Mouse (Mus musculus) naive thymus-derived CD4-positive, alpha-beta T cell, adult 2 months (primary cell): ENCODE data around the gene Ube2q2.
"Not testable (repeated sequence)": the region's sequence is repeated elsewhere in the genome, so short reads cannot be mapped to it uniquely, and the experiment has no call there.

Experiments
- DNase-seq: peaks from one replicate; pipeline ENCODE4 v3.0.0-alpha.2; 2011; ENCODE audit warnings: low read depth

Ube2q2 gene

GRCm38 (mm10) chr9:55172195-55172685 lies 23.6 kb downstream of the Ube2q2 start:
- no peak for DNase-seq

GRCm38 (mm10) chr9:55174235-55174634 lies 25.6 kb downstream of the Ube2q2 start:
- DNase-seq: no peak

GRCm38 (mm10) chr9:55195876-55196275 lies 47.2 kb downstream of the Ube2q2 start:
- no peak for DNase-seq

GRCm38 (mm10) chr9:55198260-55198659 lies 49.6 kb downstream of the Ube2q2 start:
- DNase-seq: no peak

- DNase-seq: no peak
Observed at GRCm38 (mm10) chr9:55199348-55199747, 50.7 kb downstream of the Ube2q2 start.

- no peak for DNase-seq
Observed at GRCm38 (mm10) chr9:55208458-55208789, 59.8 kb downstream of the Ube2q2 start.

- peak; percentile 75 for DNase-seq
Observed at GRCm38 (mm10) chr9:55208790-55209481, 60.3 kb downstream of the Ube2q2 start, which contains the start of gene Fbxo22. TSS of gene Fbxo22 (plus strand) at chr9:55208925.

GRCm38 (mm10) chr9:55211611-55212010 lies 63.0 kb downstream of the Ube2q2 start:
- DNase-seq: no peak

- DNase-seq: no peak
Observed at GRCm38 (mm10) chr9:55213396-55213795, 64.7 kb downstream of the Ube2q2 start.

GRCm38 (mm10) chr9:55215056-55215455 lies 66.4 kb downstream of the Ube2q2 start:
- DNase-seq: no peak

GRCm38 (mm10) chr9:55215648-55216047 lies 67.0 kb downstream of the Ube2q2 start:
- DNase-seq: no peak

- DNase-seq: no peak
Observed at GRCm38 (mm10) chr9:55216078-55216477, 67.4 kb downstream of the Ube2q2 start.

- no peak for DNase-seq
Observed at GRCm38 (mm10) chr9:55217381-55217780, 68.7 kb downstream of the Ube2q2 start.

- DNase-seq: no peak
Observed at GRCm38 (mm10) chr9:55225165-55225737, 76.6 kb downstream of the Ube2q2 start.

GRCm38 (mm10) chr9:55226251-55226650 lies 77.6 kb downstream of the Ube2q2 start:
- DNase-seq: no peak

GRCm38 (mm10) chr9:55228149-55228548 lies 79.5 kb downstream of the Ube2q2 start:
- DNase-seq: no peak

- no peak for DNase-seq
Observed at GRCm38 (mm10) chr9:55229010-55229409, 80.4 kb downstream of the Ube2q2 start.

GRCm38 (mm10) chr9:55231544-55231943 lies 82.9 kb downstream of the Ube2q2 start:
- DNase-seq: no peak

GRCm38 (mm10) chr9:55232110-55232509 lies 83.5 kb downstream of the Ube2q2 start:
- DNase-seq: no peak

- DNase-seq: no peak
Observed at GRCm38 (mm10) chr9:55232586-55232985, 83.9 kb downstream of the Ube2q2 start.

- not testable (repeated sequence) for DNase-seq
Observed at GRCm38 (mm10) chr9:55233076-55233475, 84.4 kb downstream of the Ube2q2 start.

GRCm38 (mm10) chr9:55236235-55237165 lies 87.8 kb downstream of the Ube2q2 start:
- no peak for DNase-seq

- no peak for DNase-seq
Observed at GRCm38 (mm10) chr9:55240852-55241251, 92.2 kb downstream of the Ube2q2 start.
